Mouse (Mus musculus): ENCODE data around the gene Icosl. TPM values are rescaled to one million over a fixed set of nuclear protein-coding genes. Genes with fewer than 3 reads are reported as not detected.

Gene Icosl
- total and polyA plus RNA-seq, 2 experiments from 2014 or later = 0.85 to 1.8 TPM

- ATAC-seq (ENCODE audit: low FRiP score) (no peak), DNase-seq (ENCODE audit: low spot score) (no peak)
- Histone ChIP-seq H3K4me2 (ENCODE audit: low read depth, low read length, poor library complexity, severe bottlenecking) (no peak overlapping the region), H3K4me1 (ENCODE audit: insufficient read depth, low read length) (no peaks in the 10 kb centered on the region), H3K9me3 (ENCODE audit: low read length) (no peaks in the 10 kb centered on the region), H3K36me3 (ENCODE audit: insufficient read depth, low read length) (no peaks in the 10 kb centered on the region), H3K27me3 (ENCODE audit: insufficient read depth, low read length) (no peaks in the 10 kb centered on the region), H3K9ac (replicated peaks; ENCODE audit: low read length, poor library complexity, severe bottlenecking) (no peak overlapping the region), H3K27ac (ENCODE audit: low read depth, low read length) (no peak overlapping the region), H3K4me3 (ENCODE audit: low read depth, low read length) (no peak overlapping the region)
- TF ChIP-seq CTCF (IDR thresholded peaks at IDR 0.05) = no peak
- WGBS = 87% methylated on average over 4 of the region's 4 CpGs
These were observed 22.7 kb upstream of the Icosl start for GRCm38 (mm10) chr10:78046388-78046787.

- Histone ChIP-seq H3K27ac (ENCODE audit: low read depth, low read length) (no peak overlapping the region), H3K9ac (replicated peaks; ENCODE audit: low read length, poor library complexity, severe bottlenecking) (no peak overlapping the region), H3K36me3 (ENCODE audit: insufficient read depth, low read length) (no peaks in the 10 kb centered on the region), H3K4me2 (ENCODE audit: low read depth, low read length, poor library complexity, severe bottlenecking) (no peak overlapping the region), H3K9me3 (ENCODE audit: low read length) (no peaks in the 10 kb centered on the region), H3K4me3 (ENCODE audit: low read depth, low read length) (no peak overlapping the region), H3K4me1 (ENCODE audit: insufficient read depth, low read length) (no peaks in the 10 kb centered on the region), H3K27me3 (ENCODE audit: insufficient read depth, low read length) (no peaks in the 10 kb centered on the region)
- WGBS = 90% methylated on average over 9 of the region's 10 CpGs
- no peak for TF ChIP-seq CTCF (IDR thresholded peaks at IDR 0.05)
- ATAC-seq (ENCODE audit: low FRiP score) = no peak
- no peak for DNase-seq (ENCODE audit: low spot score)
These were observed 20.9 kb upstream of the Icosl start for GRCm38 (mm10) chr10:78048061-78048730.

- Histone ChIP-seq H3K27me3 (ENCODE audit: insufficient read depth, low read length) (no peaks in the 10 kb centered on the region), H3K4me3 (ENCODE audit: low read depth, low read length) (no peak overlapping the region), H3K27ac (ENCODE audit: low read depth, low read length) (no peak overlapping the region), H3K4me1 (ENCODE audit: insufficient read depth, low read length) (no peaks in the 10 kb centered on the region), H3K9ac (replicated peaks; ENCODE audit: low read length, poor library complexity, severe bottlenecking) (no peak overlapping the region), H3K9me3 (ENCODE audit: low read length) (no peaks in the 10 kb centered on the region), H3K4me2 (ENCODE audit: low read depth, low read length, poor library complexity, severe bottlenecking) (no peak overlapping the region), H3K36me3 (ENCODE audit: insufficient read depth, low read length) (no peaks in the 10 kb centered on the region)
- no peak for TF ChIP-seq CTCF (IDR thresholded peaks at IDR 0.05)
- whole genome bisulfite sequencing = 60% methylated on average over 11 of the region's 11 CpGs
- no peak for ATAC-seq (ENCODE audit: low FRiP score)
- DNase-seq (ENCODE audit: low spot score) = no peak
These were observed 19.5 kb upstream of the Icosl start for GRCm38 (mm10) chr10:78049519-78050035.

GRCm38 (mm10) chr10:78054633-78055565, 14.2 kb upstream of the Icosl start:
- Histone ChIP-seq H3K9ac (replicated peaks; ENCODE audit: low read length, poor library complexity, severe bottlenecking) (no peak overlapping the region), H3K27me3 (ENCODE audit: insufficient read depth, low read length) (no peaks in the 10 kb centered on the region), H3K4me3 (ENCODE audit: low read depth, low read length) (no peak overlapping the region), H3K27ac (ENCODE audit: low read depth, low read length) (no peak overlapping the region), H3K4me1 (ENCODE audit: insufficient read depth, low read length) (no peaks in the 10 kb centered on the region), H3K36me3 (ENCODE audit: insufficient read depth, low read length) (no peaks in the 10 kb centered on the region), H3K4me2 (ENCODE audit: low read depth, low read length, poor library complexity, severe bottlenecking) (no peak overlapping the region), H3K9me3 (ENCODE audit: low read length) (no peaks in the 10 kb centered on the region)
- ATAC-seq (ENCODE audit: low FRiP score) (no peak), DNase-seq (ENCODE audit: low spot score) (no peak)
- 75% methylated on average over 19 of the region's 19 CpGs for WGBS
- TF ChIP-seq CTCF (IDR thresholded peaks at IDR 0.05) = no peak

- Histone ChIP-seq H3K27me3 (ENCODE audit: insufficient read depth, low read length) (no peaks in the 10 kb centered on the region), H3K27ac (ENCODE audit: low read depth, low read length) (no peak overlapping the region), H3K9me3 (ENCODE audit: low read length) (no peaks in the 10 kb centered on the region), H3K36me3 (ENCODE audit: insufficient read depth, low read length) (no peaks in the 10 kb centered on the region), H3K4me2 (ENCODE audit: low read depth, low read length, poor library complexity, severe bottlenecking) (no peak overlapping the region), H3K4me1 (ENCODE audit: insufficient read depth, low read length) (no peaks in the 10 kb centered on the region), H3K4me3 (ENCODE audit: low read depth, low read length) (no peak overlapping the region), H3K9ac (replicated peaks; ENCODE audit: low read length, poor library complexity, severe bottlenecking) (no peak overlapping the region)
- DNase-seq (ENCODE audit: low spot score) = no peak
- 91% methylated on average over 8 of the region's 8 CpGs for WGBS
- no peak for TF ChIP-seq CTCF (IDR thresholded peaks at IDR 0.05)
- no peak for ATAC-seq (ENCODE audit: low FRiP score)
These were observed 12.0 kb upstream of the Icosl start for GRCm38 (mm10) chr10:78057056-78057455.

GRCm38 (mm10) chr10:78063122-78063521, 6.0 kb upstream of the Icosl start:
- no peak for TF ChIP-seq CTCF (IDR thresholded peaks at IDR 0.05)
- H3K4me3 ChIP-seq (ENCODE audit: low read depth, low read length) = no peak overlapping the region
- no peaks in the 10 kb centered on the region for H3K9me3 ChIP-seq (ENCODE audit: low read length)
- H3K9ac ChIP-seq (replicated peaks; ENCODE audit: low read length, poor library complexity, severe bottlenecking) = no peak overlapping the region
- H3K27me3 ChIP-seq (ENCODE audit: insufficient read depth, low read length) = no peaks in the 10 kb centered on the region; the same call in 1 of the 2 replicates
- H3K27ac ChIP-seq (ENCODE audit: low read depth, low read length) = no peak overlapping the region
- H3K4me2 ChIP-seq (ENCODE audit: low read depth, low read length, poor library complexity, severe bottlenecking) = no peak overlapping the region
- DNase-seq (ENCODE audit: low spot score) = no peak
- WGBS = 92% methylated on average over 9 of the region's 9 CpGs
- no peak for ATAC-seq (ENCODE audit: low FRiP score)
- H3K4me1 ChIP-seq (ENCODE audit: insufficient read depth, low read length) = no peaks in the 10 kb centered on the region
- H3K36me3 ChIP-seq (ENCODE audit: insufficient read depth, low read length) = no peaks in the 10 kb centered on the region
